Mouse (Mus musculus): ENCODE measurements around the gene Ppp4r3a.
"Not testable (repeated sequence)": the region's sequence is repeated elsewhere in the genome, so short reads cannot be mapped to it uniquely, and the experiment has no call there.

The Ppp4r3a gene

DNA sequence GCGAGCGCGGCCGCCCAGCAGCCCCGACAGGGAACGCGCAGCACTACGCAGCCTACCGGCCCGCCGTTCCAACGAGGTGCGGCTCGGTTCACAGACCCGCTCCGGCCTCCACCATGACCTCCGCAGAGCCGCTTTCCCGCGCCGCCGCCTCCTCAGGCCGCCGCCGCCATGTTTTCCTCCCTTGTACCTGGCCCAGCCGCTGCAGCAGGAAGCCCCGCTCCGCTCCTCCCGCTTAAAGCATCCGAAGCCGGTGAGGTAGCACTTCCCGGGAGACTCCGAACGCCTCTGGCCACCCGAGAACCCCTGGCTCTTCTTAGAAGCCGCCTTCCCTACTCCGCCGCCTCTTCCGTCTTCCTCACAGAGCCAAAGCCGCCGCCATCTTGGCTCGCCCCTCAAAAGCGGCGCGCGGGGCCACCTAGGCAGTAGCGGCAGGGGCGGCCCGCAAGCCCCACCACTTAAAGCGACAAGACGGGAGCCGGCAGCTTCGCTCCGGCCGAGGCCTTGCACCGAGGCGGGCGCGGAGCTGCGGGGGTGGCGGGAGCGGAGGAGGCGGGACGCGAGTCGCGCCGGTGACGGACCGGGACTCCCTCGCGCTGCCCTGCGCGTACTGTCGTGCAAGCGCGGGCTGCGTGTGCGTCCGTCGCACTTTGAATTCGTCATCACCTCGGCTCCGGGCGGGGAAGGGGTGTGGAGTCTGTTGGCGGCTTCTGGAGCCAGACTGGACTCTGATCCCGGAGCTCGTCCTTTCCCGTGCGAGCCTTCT, at the start of gene Ppp4r3a:
TSS of gene Ppp4r3a (minus strand) at position 627 of the 763 bp plus-strand sequence.
- DNase-seq: peak; percentile 97

DNA sequence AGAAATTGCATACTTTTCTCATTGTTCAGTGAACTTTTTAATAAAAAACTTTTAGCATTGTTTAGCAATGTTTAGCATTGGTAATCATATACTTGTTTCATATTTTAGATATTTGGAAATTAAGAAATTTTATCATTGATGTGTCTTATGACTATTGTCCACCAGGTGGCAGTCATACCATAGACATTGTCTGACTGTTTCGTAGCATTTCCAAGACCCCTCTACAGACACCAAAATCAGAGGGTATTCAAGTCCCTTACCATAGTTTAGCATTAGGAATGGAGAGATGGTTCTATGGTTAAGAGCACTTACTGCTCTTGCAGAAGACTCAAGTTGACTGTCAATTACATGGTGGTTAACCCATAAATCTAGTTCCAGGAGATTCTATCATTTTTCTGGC, 39.5 kb upstream of the Ppp4r3a start:
- DNase-seq: peak; percentile 6

DNA sequence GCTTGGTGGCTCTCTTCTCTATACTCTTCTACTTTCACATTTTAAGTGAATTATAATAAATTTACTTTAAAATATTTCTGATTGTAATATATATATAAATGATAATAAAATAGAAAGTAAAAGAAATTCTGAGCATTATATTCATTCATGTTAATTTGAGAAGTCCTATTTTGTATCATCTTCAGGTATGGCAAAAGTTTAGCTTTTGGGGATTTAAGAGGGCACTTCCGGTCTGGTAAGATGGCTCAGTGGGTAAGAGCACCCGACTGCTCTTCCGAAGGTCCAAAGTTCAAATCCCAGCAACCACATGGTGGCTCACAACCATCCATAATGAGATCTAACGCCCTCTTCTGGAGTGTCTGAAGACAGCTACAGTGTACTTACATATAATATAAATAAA, 38.6 kb upstream of the Ppp4r3a start:
- not testable (repeated sequence) for DNase-seq

- not testable (repeated sequence) for DNase-seq
Measured at GRCm38 (mm10) chr12:101109794-101110585, 26.5 kb upstream of the Ppp4r3a start.

DNA sequence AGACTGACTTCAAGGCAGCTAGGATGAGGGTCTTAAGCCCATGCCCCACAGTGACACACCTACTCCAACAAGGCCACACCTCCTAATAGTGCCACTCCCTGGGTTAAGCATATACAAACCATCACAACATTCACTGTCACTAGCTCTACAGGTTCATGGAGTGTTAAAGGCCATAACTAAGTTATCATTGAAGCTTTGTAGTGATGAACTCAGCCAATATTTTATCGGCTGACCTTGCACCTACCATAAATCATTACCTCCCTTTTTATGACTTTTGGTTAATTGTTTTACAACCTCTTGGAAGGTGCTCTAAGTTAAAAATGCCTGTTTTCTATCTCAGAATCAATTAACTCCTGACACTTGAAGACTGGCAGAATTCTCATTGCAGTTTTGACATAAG, 24.2 kb upstream of the Ppp4r3a start:
- DNase-seq: no peak

DNA sequence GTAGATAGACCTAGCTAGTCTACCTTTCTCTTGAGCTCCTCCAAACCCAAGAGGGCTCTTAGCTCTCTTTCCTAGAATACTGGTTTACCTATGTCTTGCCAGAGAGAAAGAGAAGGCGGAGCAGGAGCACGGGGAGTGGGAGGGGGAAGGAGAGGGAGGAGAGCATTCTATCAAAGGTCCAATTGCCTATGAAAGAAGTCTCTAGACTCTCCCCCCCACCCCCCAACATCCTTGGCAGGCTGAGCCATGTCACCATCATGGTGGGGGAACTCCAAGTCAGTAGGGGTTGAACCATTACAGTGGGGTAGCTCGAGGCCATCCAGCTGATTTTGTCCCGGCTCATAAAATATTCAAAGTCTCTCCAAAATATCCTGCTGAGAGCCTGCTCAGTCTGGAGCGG, 22.1 kb upstream of the Ppp4r3a start:
- no peak for DNase-seq

DNA sequence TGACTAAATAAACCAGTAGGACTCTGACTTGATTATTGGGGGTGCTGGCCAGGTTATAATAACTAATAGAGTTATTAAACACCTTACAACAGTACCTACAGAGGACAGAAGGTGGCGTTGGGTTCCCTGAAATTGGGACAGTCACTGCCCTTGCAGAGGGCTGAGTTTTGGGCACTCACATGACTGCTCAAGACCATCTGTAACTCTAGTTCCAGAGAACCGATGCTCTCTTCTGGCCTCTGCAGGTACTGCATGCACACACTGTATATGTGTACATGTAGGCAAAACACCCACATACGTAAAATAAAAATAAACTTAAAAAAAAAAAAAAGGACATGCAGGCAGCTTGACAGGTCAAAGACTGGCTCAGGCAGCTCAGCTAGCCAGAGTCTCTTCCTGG, 19.1 kb upstream of the Ppp4r3a start:
- DNase-seq: peak; percentile 39

DNA sequence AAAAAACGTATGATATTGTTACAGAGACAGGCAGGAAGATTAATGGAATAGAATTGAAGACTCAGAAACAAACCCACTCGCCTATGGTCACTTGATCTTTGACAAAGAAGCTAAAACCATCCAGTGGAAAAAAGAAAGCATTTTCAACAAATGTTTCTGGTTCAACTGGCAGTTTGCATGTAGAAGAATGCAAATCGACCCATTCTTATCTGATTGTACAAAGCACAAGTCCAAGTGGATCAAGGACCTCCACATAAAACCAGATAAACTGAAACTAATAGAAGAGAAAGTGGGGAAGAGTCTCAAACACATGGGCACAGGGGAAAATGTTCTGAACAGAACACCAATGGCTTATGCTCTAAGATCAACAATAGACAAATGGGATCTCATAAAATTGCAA, 10.2 kb upstream of the Ppp4r3a start:
- not testable (repeated sequence) for DNase-seq

GRCm38 (mm10) chr12:101089955-101090354, 6.5 kb upstream of the Ppp4r3a start:
- no peak for DNase-seq

- no peak for DNase-seq
Measured at GRCm38 (mm10) chr12:101087406-101087805, 3.9 kb upstream of the Ppp4r3a start.

DNA sequence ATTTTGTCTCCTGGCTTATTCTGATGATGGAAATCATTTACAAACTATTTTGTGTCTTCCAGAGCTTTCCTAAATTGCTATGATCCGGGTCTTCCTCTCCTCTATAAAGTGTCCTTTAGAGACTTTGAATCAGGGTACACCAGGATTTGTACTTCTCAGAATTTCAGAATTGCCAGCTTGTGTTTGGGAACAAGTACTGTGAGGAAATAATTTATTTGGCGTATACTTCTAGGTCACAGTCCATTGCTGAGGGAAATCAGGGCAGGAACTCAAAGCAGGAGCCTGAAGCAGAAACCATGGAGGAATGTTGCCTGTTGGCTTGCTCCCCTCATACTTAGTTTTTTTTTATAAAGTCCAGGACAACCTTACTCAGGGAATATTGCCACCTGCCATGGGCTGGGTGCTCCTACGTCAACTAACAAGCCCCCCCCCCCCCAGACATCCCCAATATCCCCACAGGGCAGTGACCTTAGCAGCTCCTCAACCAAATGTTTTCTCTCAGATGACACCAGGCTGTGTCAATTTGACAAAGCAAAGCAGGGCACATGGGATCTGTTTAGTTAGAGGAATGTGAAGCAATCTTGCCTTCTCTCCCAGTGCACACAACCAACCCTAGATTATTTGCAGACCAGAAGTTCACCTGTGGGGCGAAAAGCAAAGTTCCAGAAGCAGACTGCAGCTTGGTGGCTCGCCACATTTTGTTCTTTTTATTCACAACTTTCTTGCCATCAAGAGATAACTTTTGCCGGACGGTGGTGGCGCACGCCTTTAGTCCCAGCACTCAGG, 1.6 kb upstream of the Ppp4r3a start:
- DNase-seq: no peak

DNA sequence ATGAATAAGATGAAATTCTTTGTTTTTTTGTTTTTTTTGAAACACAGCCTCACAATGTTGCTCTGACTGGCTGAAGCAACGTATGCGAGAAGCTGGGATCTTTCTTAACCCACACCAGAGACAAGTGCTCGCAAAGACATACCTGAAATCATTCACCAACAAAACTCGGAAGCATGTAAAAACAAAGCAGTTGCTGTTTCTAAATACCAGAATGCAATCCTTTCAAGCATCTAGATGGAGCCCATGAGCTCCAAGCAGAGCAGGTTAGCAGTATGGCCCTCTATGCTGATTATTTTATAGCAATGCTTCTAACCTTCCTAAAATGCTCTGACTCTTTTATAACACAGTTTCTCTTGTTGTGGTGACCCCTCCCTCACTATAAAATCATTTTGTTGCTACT, 735 bp upstream of the Ppp4r3a start:
- DNase-seq: no peak

DNA sequence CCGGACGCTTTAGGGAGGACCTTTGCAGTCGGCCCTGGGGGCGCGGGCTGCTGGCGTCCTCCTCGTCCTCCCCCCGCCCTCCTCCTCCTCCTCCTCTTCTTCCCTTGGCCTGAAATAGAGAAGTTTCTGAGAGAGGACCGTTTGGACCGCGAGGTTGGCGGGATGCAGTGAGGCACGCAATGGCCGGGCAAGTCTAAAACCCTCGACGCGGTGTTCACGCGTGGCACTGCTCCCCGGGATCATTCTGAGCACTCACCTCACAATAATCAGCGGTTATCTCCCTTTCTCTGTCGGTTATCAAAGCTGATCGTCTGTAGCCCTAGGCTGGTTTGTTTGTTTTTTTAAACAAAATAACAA, 315 bp upstream of the Ppp4r3a start:
- no peak for DNase-seq

- DNase-seq: peak; percentile 45
Measured at GRCm38 (mm10) chr12:101082296-101083075, 1.0 kb downstream of the Ppp4r3a start.

DNA sequence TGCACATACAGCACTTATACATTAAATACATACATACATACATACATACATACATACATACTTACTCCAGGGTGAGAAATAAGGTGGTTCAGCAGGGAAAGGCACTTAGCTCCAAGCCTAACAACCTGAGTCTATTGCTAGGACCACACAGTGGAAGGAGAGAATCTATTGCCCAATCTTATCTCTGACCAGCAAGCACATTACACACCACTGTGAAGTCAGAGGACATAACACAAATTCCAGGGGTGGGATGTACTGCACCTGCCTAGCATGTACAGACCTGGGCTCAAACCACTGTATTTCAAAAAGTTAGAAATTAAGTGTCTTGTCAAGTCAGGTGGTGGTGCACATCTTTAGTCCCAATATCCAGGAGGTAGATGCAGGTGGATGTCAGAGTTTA, 5.5 kb downstream of the Ppp4r3a start:
- DNase-seq: no peak

DNA sequence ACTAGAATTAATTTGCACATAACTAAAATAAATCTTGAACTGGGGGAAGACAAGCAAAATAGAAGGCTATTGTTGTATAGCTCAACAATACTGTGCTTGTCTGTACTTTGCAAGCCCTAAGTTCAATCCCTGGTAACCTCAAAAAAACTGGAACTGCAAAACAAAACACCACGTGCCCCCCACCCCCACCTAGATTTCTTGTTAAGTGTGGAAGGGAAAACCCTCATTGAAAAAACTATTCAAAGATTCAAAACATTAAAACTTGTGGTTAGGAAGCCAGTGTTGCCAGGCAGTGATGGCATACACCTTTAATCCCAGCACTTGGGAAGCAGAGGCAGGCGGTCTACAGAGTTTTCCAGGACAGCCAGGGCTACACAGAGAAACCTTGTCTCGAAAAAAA, 8.1 kb downstream of the Ppp4r3a start:
- no peak for DNase-seq

DNA sequence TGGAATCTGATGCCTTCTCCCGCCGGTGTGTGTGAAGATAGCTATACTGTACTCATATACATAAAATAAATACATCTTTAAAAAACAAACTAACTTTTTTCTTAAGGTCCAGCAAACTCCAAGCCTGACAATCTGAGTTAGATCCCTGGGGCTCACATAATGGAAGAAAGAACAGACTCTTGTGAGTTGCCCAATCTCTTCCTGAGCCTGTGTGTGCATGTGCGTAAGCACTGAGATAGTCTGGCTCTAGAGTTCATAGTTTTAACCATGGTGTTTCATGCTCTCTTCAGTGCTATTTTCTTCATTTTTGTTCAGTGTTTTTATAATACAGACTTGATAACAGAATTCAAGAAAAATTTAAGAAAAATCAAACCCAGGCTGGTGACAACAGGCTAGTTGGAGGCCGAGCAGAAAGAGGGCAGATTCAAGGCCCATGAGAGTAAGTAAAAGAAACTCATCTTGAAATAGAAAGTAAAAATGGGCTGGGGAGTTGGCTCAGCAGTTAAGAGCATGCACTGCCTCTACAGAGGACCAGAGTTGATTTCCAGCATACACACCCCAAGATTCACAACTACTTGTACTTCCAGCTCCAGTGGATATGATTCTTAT, 8.6 kb downstream of the Ppp4r3a start:
- no peak for DNase-seq

GRCm38 (mm10) chr12:101069813-101070212, 13.7 kb downstream of the Ppp4r3a start:
- no peak for DNase-seq

GRCm38 (mm10) chr12:101066329-101066728, 17.2 kb downstream of the Ppp4r3a start:
- no peak for DNase-seq

- DNase-seq: no peak
Measured at GRCm38 (mm10) chr12:101039956-101040355, 43.5 kb downstream of the Ppp4r3a start.

DNA sequence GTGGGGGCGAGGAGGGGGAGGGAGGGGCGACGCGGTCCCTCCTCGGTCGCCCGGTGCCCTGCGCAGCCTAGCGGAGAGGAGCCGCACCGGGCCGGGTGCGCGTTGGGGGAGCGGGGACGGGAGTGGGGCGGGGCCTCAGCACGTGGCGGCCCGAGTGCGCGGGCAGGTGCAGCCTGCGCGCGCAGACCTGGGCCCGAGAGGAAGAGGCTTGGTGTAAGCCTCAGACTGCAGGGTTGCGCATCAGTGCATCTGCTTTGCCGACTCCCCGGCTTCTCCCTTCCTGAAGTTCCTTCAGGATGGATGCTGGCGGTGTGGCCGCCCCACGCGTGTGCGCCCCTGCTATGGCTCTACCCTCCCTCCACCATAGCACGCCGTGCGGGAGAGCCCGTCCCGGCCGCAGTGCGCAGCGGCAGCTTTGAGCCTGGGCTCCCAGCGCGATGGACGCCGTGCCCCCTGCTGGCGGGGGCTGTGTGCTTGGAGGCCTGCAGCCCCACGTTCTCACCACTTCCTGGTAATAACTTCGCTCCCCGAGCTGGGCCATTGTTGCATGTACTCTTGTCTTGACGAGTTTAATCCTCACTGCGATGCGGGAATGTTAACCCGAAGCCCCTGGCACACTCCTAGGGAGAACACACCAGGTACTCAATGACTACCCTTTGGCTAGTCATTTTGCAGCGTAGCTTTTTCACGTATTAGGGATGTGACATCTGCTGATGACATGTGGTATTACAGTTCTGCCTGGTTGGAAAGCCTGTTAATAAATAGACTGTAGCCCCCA, 54.4 kb downstream of the Ppp4r3a start, which contains the start of gene Ccdc88c:
TSS of gene Ccdc88c (minus strand) at position 103 of the 778 bp plus-strand sequence.
- DNase-seq: peak; percentile 90

All from kidney, postnatal 14 days (tissue).